Mouse (Mus musculus) granulocyte monocyte progenitor cell, adult 5-6 weeks (primary cell): ENCODE measurements around the gene Sgsm3. TPM values are rescaled to one million over a fixed set of nuclear protein-coding genes. Genes with fewer than 3 reads are reported as not detected.

Source experiments
- ATAC-seq: replicated peaks from 2 replicates; pipeline ENCODE4 v1.8.0; 2016; ENCODE audit warnings: mild to moderate bottlenecking, moderate TSS enrichment, inconsistent platforms; ENCODE audit not compliant: poor library complexity, severe bottlenecking
- total RNA-seq, 2 experiments: library from RNA; stranded (forward) in 1 of 2; stranded (reverse) in 1 of 2; fragments of 200-712, 200-1000 nt in 1 of 2; fragments of >200 nt in 1 of 2; fragmentation: Nextera tagmentation in 1 of 2; gene quantifications; 2 replicates each; pipeline ENCODE4 v1.2.3; 2014 to 2017

Gene Sgsm3
- total RNA-seq, 2 experiments from 2014 or later = 2.8 to 10.1 TPM

DNA sequence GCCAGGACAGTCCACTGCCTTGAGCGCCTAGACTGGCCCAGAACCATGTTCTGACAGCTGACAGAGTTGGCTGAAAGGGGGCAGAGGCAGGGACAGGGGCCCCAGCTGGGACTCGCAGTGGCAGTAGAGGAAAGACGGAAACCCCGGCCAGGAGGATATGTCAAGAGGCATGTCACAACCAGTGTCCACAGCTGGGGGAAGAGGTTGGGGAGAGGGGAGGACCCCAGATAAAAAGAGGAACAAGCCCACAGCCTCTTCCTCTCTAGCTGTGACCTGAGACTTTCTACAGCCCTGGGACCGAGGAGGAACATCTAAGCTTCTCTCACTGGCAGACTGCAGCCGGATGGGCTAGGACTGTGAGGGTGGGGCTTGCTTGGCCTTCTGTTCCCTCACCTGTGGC, 43.8 kb downstream of the Sgsm3 start:
- ATAC-seq = peak; percentile 92

DNA sequence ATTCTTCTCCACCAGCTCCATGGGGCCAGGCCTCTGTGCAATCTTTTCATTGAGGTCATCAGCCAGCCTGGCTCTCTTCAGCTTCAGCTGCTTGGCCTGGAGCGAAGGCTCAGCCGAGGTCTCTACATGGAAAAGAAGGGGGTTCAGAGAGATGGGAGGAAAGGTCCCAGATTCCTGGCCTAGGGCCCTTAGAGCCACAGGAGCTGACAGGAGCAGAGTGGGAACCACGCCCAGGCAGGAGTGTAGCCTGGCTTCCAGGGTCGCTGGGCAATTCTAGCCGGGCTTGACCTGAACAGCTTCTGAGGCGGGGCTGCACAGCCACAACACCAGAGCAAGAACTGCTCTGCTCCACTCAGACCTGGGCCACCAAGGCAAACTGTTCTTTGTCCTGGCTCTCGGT, 44.9 kb downstream of the Sgsm3 start:
- ATAC-seq = no peak

DNA sequence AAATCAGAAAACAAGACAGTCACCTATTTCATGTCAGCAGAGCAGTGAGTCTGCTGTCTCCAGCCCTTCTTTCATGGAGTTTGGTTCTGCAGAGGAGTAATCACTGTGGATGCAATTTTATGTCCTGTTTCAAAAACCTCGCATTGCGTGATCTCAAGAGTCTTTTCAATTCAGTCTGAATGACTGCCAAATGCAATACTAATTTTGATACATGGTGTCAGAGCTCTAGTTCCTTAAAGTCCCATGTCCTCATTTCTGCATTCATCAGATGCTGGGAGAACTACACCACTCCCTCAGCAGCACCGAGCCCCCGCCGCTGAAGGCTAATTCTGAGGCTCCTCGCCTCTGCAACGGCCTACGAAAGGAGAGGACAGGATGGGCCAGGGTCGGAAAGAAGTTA, 46.3 kb downstream of the Sgsm3 start:
- ATAC-seq = no peak

GRCm38 (mm10) chr15:81026901-81027300, 49.3 kb downstream of the Sgsm3 start:
- ATAC-seq = no peak

GRCm38 (mm10) chr15:81027378-81028173, 50.0 kb downstream of the Sgsm3 start:
- peak; percentile 79 for ATAC-seq

DNA sequence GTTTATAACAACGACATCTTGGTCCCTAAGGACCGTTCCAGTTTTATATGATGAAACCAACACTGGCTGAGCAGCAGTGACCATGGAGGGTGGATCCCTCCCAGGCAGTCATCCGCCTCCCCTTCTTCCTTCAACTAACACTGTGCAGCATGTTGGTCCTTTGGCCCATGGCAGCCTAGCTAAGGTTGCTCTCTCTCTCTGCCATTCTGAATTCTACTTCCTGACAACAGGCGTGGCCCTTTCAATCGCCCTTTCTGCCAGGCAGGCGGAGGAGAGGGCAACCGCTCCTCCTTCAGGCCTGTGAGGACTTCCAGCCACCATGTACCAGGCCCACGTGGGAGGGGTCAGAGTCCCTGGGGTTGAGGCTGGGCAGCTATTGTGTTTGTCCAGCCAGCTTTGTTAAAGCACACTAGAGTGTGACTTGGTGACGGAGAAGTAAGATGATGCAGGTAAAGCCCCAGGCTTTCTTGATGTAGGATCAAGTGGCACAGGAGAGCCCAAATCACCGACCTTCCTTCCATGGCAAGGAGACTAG, 53.4 kb downstream of the Sgsm3 start:
- no peak for ATAC-seq

GRCm38 (mm10) chr15:81031611-81032010, 54.0 kb downstream of the Sgsm3 start:
- no peak for ATAC-seq

DNA sequence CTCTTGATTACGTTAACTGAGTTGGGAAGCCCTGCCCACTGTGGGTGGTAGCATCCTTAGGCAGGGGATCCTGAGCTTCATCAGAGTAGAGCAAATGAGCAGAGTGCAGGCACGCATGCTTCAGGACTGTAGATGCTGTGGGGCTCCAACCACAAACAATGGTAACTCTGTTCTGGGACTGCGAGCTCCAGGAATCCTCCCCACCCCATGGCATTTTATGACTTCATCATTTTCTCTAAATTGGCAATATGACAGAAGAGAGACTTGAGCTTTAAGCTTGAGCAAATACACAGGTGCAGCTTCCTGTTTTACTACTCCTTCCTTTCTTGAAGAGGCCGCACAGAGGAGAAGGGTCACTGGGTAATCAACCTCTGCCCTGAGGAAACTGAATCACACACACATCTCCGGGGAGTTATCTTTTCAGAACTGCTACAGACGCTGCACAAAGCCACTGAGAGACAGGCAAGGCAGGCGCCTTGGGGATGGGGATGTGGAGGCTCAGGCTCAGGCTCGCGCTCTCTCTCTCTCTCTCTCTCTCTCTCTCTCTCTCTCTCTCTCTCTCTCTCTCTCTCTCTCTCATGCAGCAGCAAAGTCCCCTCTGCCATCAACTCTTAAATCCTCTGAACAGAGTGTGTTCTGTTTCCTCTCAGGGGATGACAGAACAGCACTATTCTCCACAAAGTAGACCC, 55.5 kb downstream of the Sgsm3 start:
- peak; percentile 58 for ATAC-seq

- no peak for ATAC-seq
These were observed 56.6 kb downstream of the Sgsm3 start for GRCm38 (mm10) chr15:81034119-81034518.

DNA sequence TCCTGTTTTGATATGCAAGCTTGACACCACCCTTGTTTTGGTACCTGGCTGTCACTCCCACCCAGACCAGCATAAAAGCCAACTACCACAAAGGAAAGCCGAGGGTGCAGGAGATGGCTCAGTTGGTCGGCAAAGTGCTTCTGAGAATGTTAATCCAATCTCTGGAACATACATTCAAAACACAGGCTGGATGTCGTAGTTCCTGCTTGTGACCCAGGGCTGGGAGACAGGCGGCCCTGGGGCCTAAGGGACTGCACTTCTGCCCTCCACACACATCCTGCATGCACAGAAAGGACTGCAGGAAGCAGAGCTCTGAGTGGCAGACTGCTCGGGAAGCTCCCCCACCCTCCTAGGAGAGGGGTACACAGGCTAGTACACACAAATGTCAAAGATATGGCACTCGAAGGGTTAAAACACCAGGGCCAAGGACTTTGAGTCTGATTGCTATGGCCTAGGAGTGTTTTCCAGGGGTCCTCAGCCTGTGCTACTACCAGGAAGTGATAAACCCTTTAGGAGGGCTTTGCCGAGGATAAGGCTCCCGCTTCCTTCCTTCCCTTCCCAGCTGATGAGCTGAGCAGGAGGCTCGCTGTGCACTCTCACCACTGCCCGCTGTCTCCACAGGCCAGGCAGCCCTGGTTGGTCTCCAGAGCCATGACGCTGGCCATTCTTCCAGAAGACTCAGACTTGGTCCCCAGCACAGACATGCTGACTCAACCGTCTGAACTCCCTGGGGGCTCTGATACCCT, 58.0 kb downstream of the Sgsm3 start:
- ATAC-seq = no peak

- no peak for ATAC-seq
These were observed 60.9 kb downstream of the Sgsm3 start for GRCm38 (mm10) chr15:81038419-81038818.

DNA sequence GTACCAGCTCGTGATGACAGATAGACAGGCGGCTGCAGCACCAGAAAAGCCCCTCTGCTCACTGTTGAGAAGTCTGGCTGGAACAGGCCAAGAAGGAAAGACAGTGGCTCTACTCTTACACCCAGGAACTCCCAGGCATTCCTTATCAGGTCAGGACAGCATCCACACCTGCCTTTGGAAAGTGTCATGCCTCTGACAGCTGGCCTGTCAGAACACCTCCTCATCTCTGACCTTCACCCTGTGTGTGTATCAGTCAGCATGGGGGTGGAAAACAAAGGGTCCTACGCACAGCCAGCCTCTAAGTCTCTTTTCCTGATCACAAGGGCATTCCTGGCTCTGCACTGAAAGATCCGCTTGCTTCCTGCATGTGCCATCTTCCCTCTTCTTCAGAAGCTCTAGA, 64.2 kb downstream of the Sgsm3 start:
- no peak for ATAC-seq

GRCm38 (mm10) chr15:81042276-81042931, 64.8 kb downstream of the Sgsm3 start:
- peak; percentile 38 for ATAC-seq

GRCm38 (mm10) chr15:81044446-81044845, 66.9 kb downstream of the Sgsm3 start:
- ATAC-seq = peak; percentile 72

GRCm38 (mm10) chr15:81045336-81045735, 67.8 kb downstream of the Sgsm3 start:
- ATAC-seq = peak; percentile 66

- no peak for ATAC-seq
These were observed 68.5 kb downstream of the Sgsm3 start for GRCm38 (mm10) chr15:81046061-81046460.

DNA sequence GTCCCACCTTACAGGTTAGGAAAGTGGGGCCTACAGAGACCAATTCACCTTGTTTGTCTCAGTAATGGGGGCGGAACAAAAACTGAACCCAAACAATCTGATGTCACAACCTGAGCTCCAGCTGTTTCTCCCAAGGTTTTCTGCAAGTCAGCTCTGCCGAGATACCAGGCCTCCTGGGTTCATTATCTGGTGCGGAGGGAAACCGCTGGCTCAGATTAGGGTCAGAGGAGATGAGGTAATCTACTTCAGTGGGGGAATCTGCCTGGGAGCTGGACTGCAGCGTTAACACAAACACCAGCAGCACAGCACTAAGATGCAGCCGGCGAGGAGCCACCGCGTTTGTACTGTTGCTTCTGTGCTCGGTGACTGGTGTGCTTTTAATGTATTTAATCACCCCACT, 69.9 kb downstream of the Sgsm3 start:
- ATAC-seq = peak; percentile 23

- ATAC-seq = peak; percentile 52; the same call in 1 of the 2 replicates
These were observed 72.0 kb downstream of the Sgsm3 start for GRCm38 (mm10) chr15:81049401-81050053.

DNA sequence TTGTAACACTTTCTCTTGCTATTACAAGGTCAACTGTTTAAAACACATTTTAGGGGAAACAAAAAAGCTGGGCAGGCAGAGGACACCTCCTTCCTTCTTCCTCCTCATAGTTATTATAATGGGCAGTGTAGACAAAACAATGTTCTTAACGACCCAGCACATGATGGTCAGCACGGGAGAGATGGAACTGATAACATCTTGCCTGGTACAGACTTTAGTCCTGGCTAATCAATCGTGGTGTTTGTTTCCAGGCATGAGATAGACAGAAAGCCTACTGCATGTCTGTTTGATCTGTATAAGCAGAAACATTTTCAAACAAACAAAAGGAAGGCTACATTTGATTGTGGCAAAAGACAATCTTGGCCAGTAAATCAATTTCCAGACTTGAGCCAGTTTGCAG, 72.9 kb downstream of the Sgsm3 start:
- no peak for ATAC-seq

GRCm38 (mm10) chr15:81052491-81052890, 74.9 kb downstream of the Sgsm3 start:
- no peak for ATAC-seq
